Mouse (Mus musculus) stomach, embryonic 15.5 days (tissue): ENCODE results near the gene Gm29106. TPM values are rescaled to one million over a fixed set of nuclear protein-coding genes. Genes with fewer than 3 reads are reported as not detected.
"Not testable (repeated sequence)": the region's sequence is repeated elsewhere in the genome, so short reads cannot be mapped to it uniquely, and the experiment has no call there.

Experiments used
- ATAC-seq: fragments of 200-750 bp; cut with Nextera tagmentation; 2 replicates; pipeline ENCODE4 v1.8.0; 2017; ENCODE audit warnings: low read depth, moderate number of reproducible peaks, moderate TSS enrichment; ENCODE audit not compliant: insufficient read depth, low FRiP score
- H3K27ac ChIP-seq: fragments of 300-500 bp; sonication (generic); 2 replicates; pipeline ENCODE4 v1.5.1; 2015; ENCODE audit warnings: mild to moderate bottlenecking, inconsistent platforms
- H3K27me3 ChIP-seq: fragments of 300-500 bp; sonication (generic); replicated peaks from 2 replicates; pipeline ENCODE4 v1.6.1; 2015; ENCODE audit warnings: inconsistent platforms
- H3K36me3 ChIP-seq: fragments of 300-500 bp; sonication (generic); 2 replicates; pipeline ENCODE4 v1.6.1; 2015; ENCODE audit warnings: inconsistent platforms
- H3K4me1 ChIP-seq: fragments of 300-500 bp; sonication (generic); 2 replicates; pipeline ENCODE4 v1.6.1; 2015; ENCODE audit warnings: inconsistent platforms
- H3K4me2 ChIP-seq: fragments of 300-500 bp; sonication (generic); 2 replicates; pipeline ENCODE4 v1.6.1; 2015; ENCODE audit warnings: mild to moderate bottlenecking, inconsistent platforms
- H3K4me3 ChIP-seq: fragments of 300-500 bp; sonication (generic); replicated peaks from 2 replicates; pipeline ENCODE4 v1.5.1; 2015; ENCODE audit warnings: inconsistent platforms
- H3K9ac ChIP-seq: fragments of 300-500 bp; sonication (generic); 2 replicates; pipeline ENCODE4 v1.6.1; 2015; ENCODE audit warnings: inconsistent platforms
- H3K9me3 ChIP-seq: fragments of 300-500 bp; sonication (generic); 2 replicates; pipeline ENCODE4 v1.6.1; 2016; ENCODE audit warnings: inconsistent platforms
- WGBS: fragments of 180-500 bp; shearing (Covaris S2); methylation state at CpG from one replicate; pipeline ENCODE4 v1.1.7; 2015; 5-methylcytosine and 5-hydroxymethylcytosine counted together
- polyA plus RNA-seq: library from polyadenylated mRNA; unstranded; fragments of >200 nt; fragmentation: Nextera tagmentation; extraction: Ambion mirVana; gene quantifications from 2 replicates; pipeline ENCODE4 v1.2.1, GENCODE M21; 2015

The Gm29106 gene
- 0.09 and 0.10 TPM in 2 replicates for polyA plus RNA-seq

GRCm38 (mm10) chr1:118176242-118176641 is at the start of gene Gm29106:
TSS of gene Gm29106 (plus strand) at chr1:118176542.
- not testable (repeated sequence) for ATAC-seq, H3K9me3 ChIP-seq, H3K4me1 ChIP-seq

GRCm38 (mm10) chr1:118228540-118228939 is 52.2 kb downstream of the Gm29106 start:
- Histone ChIP-seq H3K4me2 (no peak overlapping the region), H3K9ac (no peak overlapping the region), H3K27me3 (no peaks in the 10 kb centered on the region), H3K27ac (no peak overlapping the region), H3K36me3 (no peaks in the 10 kb centered on the region), H3K4me1 (no peaks in the 10 kb centered on the region), H3K4me3 (no peak overlapping the region), H3K9me3 (no peaks in the 10 kb centered on the region)
- WGBS: 56% methylated on average over 1 of the region's 1 CpGs
- ATAC-seq: no peak

More at GRCm38 (mm10) chr1:118176242-118176641, at the start of gene Gm29106:
- not testable (repeated sequence) for H3K4me3 ChIP-seq, H3K36me3 ChIP-seq, H3K9ac ChIP-seq, H3K27ac ChIP-seq, H3K4me2 ChIP-seq, H3K27me3 ChIP-seq
- 65% methylated on average over 2 of the region's 2 CpGs for WGBS

GRCm38 (mm10) chr1:118236032-118236431 is 59.7 kb downstream of the Gm29106 start:
- no peak overlapping the region for H3K4me2 ChIP-seq
- no peak overlapping the region for H3K27ac ChIP-seq
- H3K9me3 ChIP-seq: no peaks in the 10 kb centered on the region
- no peaks in the 10 kb centered on the region for H3K27me3 ChIP-seq
- H3K4me1 ChIP-seq: no peaks in the 10 kb centered on the region
- 94% methylated on average over 1 of the region's 1 CpGs for WGBS
- no peak overlapping the region for H3K4me3 ChIP-seq
- H3K9ac ChIP-seq: no peak overlapping the region
- H3K36me3 ChIP-seq: no peaks in the 10 kb centered on the region
- no peak for ATAC-seq

Other genes starting within 250 kb of the Gm29106 start
- not detected in 2 replicates for gene Gm28168, start 248.5 kb upstream of the Gm29106 start, polyA plus RNA-seq
- not detected in 2 replicates for gene Gm7145, start 210.6 kb upstream of the Gm29106 start, polyA plus RNA-seq
- 247 and 267 TPM in 2 replicates for gene Tsn, start 135.2 kb downstream of the Gm29106 start, polyA plus RNA-seq
- gene Nifk, start 145.3 kb downstream of the Gm29106 start, polyA plus RNA-seq: 70.1 and 72.0 TPM in 2 replicates
- 38.7 and 42.1 TPM in 2 replicates for gene Clasp1, start 212.5 kb downstream of the Gm29106 start, polyA plus RNA-seq